Mouse (Mus musculus) embryonic facial prominence, embryonic 10.5 days (tissue): Measurements from ENCODE around the gene Ctnnbl1. TPM values are rescaled to one million over a fixed set of nuclear protein-coding genes. Genes with fewer than 3 reads are reported as not detected.

ENCODE experiments used
- DNase-seq: peaks from one replicate; pipeline ENCODE4 v3.0.0-alpha.2; 2017; ENCODE audit warnings: low spot score
- H3K27ac ChIP-seq: fragments of 300-500 bp; sonication (generic); replicated peaks from 2 replicates; pipeline ENCODE4 v1.5.1; 2016; ENCODE audit warnings: mild to moderate bottlenecking
- H3K27me3 ChIP-seq: fragments of 300-500 bp; sonication (generic); replicated peaks from 2 replicates; pipeline ENCODE4 v1.6.1; 2016; ENCODE audit warnings: low read depth, mild to moderate bottlenecking; ENCODE audit not compliant: poor library complexity, severe bottlenecking
- H3K36me3 ChIP-seq: fragments of 300-500 bp; sonication (generic); replicated peaks from 2 replicates; pipeline ENCODE4 v1.6.1; 2016; ENCODE audit warnings: mild to moderate bottlenecking, moderate library complexity
- H3K4me1 ChIP-seq: fragments of 300-500 bp; sonication (generic); 2 replicates; pipeline ENCODE4 v1.6.1; 2016
- H3K4me3 ChIP-seq: fragments of 300-500 bp; sonication (generic); 2 replicates; pipeline ENCODE4 v1.5.1; 2016; ENCODE audit warnings: mild to moderate bottlenecking, moderate library complexity
- H3K9me3 ChIP-seq: fragments of 300-500 bp; sonication (generic); 2 replicates; pipeline ENCODE4 v1.6.1; 2016; ENCODE audit warnings: mild to moderate bottlenecking
- WGBS: fragments of 180-500 bp; shearing (Covaris S2); methylation state at CpG from one replicate; pipeline ENCODE4 v1.1.7; 2016; 5-methylcytosine and 5-hydroxymethylcytosine counted together
- polyA plus RNA-seq: library from polyadenylated mRNA; unstranded; fragments of >200 nt; fragmentation: Nextera tagmentation; extraction: Ambion mirVana; gene quantifications from 2 replicates; pipeline ENCODE4 v1.2.1, GENCODE M21; 2016

Ctnnbl1 gene
- polyA plus RNA-seq, 1 experiment from 2014 or later, result 93.8 TPM

DNA sequence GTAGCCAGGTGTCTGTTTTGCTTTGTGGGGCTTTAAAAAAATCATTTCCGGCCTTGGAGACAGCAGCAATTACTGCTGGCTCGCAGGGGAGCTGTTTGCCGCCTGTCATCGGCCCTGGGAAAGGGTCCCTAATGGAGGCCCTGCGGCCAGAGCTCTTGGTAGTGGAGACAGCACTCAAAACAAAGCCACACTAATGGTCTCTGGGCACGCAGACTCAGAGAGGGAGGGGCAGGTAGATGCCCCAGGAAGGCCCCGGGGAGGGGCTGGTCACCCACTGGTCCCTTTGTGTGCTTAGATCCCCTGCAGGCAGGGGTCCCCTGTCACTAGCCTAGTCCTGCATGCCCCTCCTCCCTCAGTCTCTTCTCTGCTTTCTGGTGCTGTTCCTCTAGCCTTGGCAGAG lies 186.2 kb downstream of the Ctnnbl1 start:
- 3% methylated on average over 7 of the region's 7 CpGs for WGBS
- Histone ChIP-seq H3K27ac (0 out of 2 replicates have a peak overlapping the region, but pooled peaks have one; percentile 24), H3K9me3 (no peaks in the 10 kb centered on the region), H3K4me1 (peaks cover 36% of the 10 kb centered on the region), H3K4me3 (no peak overlapping the region), H3K36me3 (no peaks in the 10 kb centered on the region), H3K27me3 (peaks cover 87% of the 10 kb centered on the region)
- peak; percentile 47 for DNase-seq

DNA sequence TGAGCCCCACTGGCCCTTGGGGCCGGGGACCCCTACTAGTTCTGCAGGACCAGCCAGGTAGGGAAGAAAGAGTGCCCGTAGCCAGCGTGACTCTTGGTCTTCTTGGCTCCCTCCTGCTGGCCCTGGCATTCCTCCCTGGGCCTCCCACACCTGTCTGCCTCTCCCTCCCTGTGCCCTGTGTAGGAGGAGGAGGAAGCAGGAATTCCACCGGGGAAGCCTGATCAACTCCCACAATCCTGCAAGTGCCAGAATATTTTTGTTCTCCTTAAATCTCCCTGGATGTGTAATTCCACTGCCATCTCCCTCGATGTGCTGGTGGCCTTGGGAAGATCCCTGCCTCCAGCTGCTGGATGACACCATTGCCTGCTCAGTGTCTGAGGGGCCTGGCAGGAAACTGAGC lies 187.3 kb downstream of the Ctnnbl1 start:
- DNase-seq, result no peak
- H3K4me3 ChIP-seq, result no peak overlapping the region
- 72% methylated on average over 5 of the region's 5 CpGs for WGBS
- no peaks in the 10 kb centered on the region for H3K36me3 ChIP-seq
- peaks cover 39% of the 10 kb centered on the region for H3K4me1 ChIP-seq
- peaks cover 84% of the 10 kb centered on the region for H3K27me3 ChIP-seq
- no peaks in the 10 kb centered on the region for H3K9me3 ChIP-seq
- H3K27ac ChIP-seq, result no peak overlapping the region

DNA sequence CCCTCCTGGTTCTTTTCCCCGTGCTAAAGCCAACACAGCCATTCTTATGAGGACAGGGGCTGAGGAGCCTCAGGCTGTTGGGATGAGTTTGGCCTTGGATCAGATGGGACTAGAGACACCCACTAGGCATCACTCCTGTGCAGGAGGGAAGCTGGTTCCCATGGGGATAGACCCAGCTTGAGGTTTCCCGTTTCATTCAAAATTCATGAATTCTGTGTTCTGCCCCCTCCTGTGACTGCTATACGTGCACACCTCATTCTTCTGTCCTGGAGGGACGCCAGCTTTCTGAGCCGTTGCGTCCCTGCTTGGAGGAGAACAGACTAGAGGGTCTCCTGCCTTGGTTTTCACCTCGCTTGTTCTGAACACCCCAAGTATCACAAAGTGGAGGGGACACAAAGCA lies 189.3 kb downstream of the Ctnnbl1 start:
- 78% methylated on average over 7 of the region's 7 CpGs for WGBS
- Histone ChIP-seq H3K4me3 (no peak overlapping the region), H3K36me3 (no peaks in the 10 kb centered on the region), H3K27me3 (peaks cover 74% of the 10 kb centered on the region), H3K27ac (no peak overlapping the region), H3K4me1 (peaks cover 44% of the 10 kb centered on the region), H3K9me3 (no peaks in the 10 kb centered on the region)
- DNase-seq, result no peak

DNA sequence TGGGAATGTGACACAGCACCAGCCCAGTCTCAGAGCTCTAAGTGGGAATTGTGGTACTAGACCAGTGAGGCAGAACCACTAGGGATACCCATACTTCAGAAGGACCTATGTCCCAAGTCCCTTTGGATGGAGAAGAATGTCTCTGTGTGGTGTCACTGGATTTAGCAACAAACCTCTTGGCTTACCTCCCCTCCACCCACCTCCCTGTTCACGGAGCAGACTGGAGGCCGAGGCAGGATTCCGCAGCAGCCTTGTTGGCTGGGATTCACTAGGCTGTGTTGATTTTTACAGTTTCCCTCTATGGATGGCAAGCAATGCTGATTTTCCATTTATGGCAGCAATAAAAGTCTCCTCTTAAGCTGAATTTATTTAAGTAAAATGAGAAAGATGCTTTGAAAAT lies 189.7 kb downstream of the Ctnnbl1 start:
- Histone ChIP-seq H3K4me3 (no peak overlapping the region), H3K4me1 (peaks cover 44% of the 10 kb centered on the region), H3K27me3 (peaks cover 70% of the 10 kb centered on the region), H3K9me3 (no peaks in the 10 kb centered on the region), H3K36me3 (no peaks in the 10 kb centered on the region), H3K27ac (no peak overlapping the region)
- no peak for DNase-seq
- WGBS, result 77% methylated on average over 3 of the region's 3 CpGs

DNA sequence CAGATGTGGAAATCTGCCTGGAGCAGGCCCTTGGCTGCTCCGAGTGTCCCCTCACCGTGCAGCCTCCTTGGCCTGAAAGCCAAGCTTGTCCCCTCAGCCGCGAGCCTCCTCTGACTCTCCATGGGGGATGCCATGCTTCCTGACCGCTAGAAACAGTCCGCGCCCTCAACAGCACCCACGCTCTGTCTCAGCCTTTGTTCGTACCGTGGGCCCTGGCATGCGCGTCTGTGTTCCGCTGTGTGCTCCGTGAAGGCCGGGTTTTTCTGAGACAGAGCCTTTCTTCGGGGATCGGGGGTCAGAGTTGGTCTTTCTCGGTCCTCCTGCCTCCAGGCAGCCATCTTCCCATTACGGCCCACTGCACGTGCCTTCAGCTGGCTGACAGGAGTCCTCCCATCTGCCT lies 190.2 kb downstream of the Ctnnbl1 start:
- Histone ChIP-seq H3K4me3 (no peak overlapping the region), H3K27ac (peak overlapping the region; percentile 45), H3K4me1 (peaks cover 44% of the 10 kb centered on the region), H3K27me3 (peaks cover 69% of the 10 kb centered on the region), H3K36me3 (no peaks in the 10 kb centered on the region), H3K9me3 (no peaks in the 10 kb centered on the region)
- DNase-seq, result peak; percentile 18
- WGBS, result 49% methylated on average over 20 of the region's 20 CpGs

DNA sequence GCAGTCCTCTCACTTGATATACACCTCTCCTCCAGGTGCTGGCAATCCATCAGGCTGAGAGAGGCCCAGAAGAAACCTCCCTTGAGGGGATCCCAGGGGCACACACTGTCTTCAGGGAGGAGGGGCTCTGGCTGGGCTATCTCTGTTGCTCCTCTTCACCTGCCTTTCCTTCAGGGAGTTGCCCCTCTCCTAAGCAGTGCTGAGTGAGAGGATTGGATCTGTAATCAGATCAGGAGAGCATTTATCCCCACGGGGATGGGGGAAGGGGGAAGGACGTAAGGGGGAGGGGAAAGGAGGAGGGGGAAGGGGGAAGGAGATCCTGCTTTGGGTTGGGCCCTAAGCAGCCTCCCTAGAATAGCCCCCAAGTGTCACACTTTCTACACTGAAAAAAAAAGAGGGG lies 190.6 kb downstream of the Ctnnbl1 start:
- Histone ChIP-seq H3K27me3 (peaks cover 66% of the 10 kb centered on the region), H3K4me1 (peaks cover 40% of the 10 kb centered on the region), H3K9me3 (no peaks in the 10 kb centered on the region), H3K27ac (peak overlapping the region; percentile 45; the same call in 1 of the 2 replicates), H3K4me3 (no peak overlapping the region), H3K36me3 (no peaks in the 10 kb centered on the region)
- no peak for DNase-seq
- 22% methylated on average over 2 of the region's 2 CpGs for WGBS

DNA sequence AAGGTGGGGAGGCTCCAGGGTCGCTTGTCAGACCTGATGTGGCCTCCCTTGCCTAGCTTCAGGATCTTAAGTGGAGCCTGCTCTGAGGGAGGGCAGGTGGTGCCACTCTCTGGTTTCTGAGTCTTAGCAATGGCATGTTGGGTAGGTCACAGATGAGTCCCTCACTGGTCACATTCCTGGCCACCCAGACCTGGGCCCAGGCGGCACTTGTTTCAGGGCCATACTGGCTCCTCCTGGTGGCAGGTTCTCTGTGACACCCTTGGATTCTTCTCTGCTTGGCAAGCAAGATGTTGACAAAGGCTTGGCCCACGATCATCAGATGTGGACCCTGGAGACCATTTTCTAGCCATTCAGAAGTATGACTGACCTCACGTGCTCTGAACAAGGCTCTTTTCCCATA lies 195.5 kb downstream of the Ctnnbl1 start:
- Histone ChIP-seq H3K27me3 (peaks cover 22% of the 10 kb centered on the region), H3K9me3 (no peaks in the 10 kb centered on the region), H3K4me1 (peaks cover 22% of the 10 kb centered on the region), H3K36me3 (no peaks in the 10 kb centered on the region), H3K4me3 (no peak overlapping the region), H3K27ac (no peak overlapping the region)
- 73% methylated on average over 4 of the region's 4 CpGs for WGBS
- no peak for DNase-seq

DNA sequence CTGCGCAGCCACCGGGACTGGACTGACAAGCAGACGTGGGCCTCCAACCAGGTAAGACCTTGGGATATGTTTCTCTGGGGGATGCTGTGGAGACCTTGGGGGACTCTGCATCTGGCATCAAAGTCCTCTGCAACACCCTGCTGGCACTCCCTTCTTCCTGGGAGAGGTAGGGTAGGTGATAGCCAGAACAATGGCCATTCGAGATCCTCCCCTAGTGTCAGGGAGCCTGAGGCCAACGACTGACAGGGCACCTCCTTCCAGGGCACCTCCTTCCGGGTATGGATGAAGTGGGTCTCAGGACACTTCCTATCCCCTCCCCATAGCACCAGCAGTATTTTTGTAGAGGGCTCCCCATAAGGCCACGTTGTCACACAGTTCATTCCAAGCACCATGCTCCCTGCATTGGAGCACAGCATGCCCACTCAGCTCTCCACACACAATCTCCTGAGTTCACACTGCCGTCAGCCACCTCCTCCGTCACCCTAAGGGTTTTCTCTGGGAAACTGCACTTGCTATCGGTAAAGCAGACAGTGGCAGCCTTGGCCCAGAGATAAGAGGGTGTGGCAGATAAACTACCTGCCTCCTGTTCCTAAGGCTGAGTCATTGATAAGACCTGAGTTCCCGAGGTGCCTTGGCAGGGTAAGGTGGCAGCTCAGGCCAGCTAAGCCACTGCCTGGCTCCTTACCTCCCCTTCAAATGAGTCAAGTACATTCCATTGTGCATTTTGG lies 198.4 kb downstream of the Ctnnbl1 start:
- Histone ChIP-seq H3K27me3 (peaks cover 29% of the 10 kb centered on the region), H3K4me3 (no peak overlapping the region), H3K4me1 (peaks cover 7% of the 10 kb centered on the region), H3K9me3 (no peaks in the 10 kb centered on the region), H3K36me3 (no peaks in the 10 kb centered on the region), H3K27ac (no peak overlapping the region)
- DNase-seq, result no peak
- WGBS, result 79% methylated on average over 11 of the region's 11 CpGs

DNA sequence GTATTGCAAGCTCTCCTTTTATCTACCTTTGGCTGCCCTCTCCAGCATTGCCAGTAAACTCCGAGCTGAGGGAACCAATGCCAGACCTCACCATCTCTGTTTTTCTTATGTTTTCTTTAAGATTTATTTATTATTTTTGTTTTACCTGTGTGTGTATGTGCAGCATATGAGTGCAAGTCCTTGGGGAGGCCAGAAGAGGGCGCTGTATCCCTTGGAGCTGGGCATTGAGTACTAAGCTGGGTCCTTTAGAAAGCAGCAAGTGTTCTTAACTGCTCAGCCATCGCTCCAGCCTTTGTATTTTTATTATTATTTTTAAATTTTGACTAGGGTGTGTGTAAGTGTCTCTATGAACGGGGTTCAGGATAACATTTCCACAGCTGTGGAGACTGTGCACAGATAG lies 199.5 kb downstream of the Ctnnbl1 start:
- WGBS, result 84% methylated on average over 4 of the region's 4 CpGs
- Histone ChIP-seq H3K4me3 (no peak overlapping the region), H3K4me1 (peaks cover 17% of the 10 kb centered on the region), H3K27me3 (peaks cover 39% of the 10 kb centered on the region), H3K27ac (no peak overlapping the region), H3K36me3 (no peaks in the 10 kb centered on the region), H3K9me3 (no peaks in the 10 kb centered on the region)
- no peak for DNase-seq

DNA sequence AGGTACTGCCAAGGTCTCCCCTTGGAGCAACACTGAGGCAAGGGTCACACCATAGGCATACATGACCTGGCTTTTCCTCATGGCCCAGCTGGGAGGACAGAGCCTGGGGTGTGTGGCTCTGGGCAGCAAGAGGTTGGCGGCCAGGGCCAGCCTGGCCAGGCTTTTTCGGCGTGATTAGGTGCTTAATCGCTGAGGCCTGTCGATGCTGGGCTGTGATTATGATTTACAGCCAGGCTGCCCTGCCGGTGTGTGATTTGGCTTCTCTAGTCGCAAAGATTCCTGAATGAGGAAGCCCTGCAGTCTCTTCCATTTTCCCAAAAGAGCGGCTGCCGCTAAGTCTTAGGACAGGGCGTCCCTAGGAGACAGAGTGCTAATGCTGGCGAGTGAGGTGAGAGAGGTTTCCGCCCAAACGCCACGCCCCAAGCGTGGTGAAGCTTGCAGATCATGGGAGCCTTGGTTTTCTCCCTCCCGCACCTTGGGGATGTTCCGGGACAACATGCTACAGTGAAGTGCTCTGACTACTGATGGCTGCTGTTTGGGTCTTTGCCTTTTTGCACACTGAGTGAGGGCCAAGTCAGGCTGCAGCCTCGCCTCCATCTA lies 203.5 kb downstream of the Ctnnbl1 start:
- peaks cover 32% of the 10 kb centered on the region for H3K4me1 ChIP-seq
- no peaks in the 10 kb centered on the region for H3K36me3 ChIP-seq
- peaks cover 63% of the 10 kb centered on the region for H3K27me3 ChIP-seq
- no peaks in the 10 kb centered on the region for H3K9me3 ChIP-seq
- H3K27ac ChIP-seq, result no peak overlapping the region
- WGBS, result 6% methylated on average over 18 of the region's 18 CpGs
- peak overlapping the region; percentile 46 for H3K4me3 ChIP-seq
- no peak for DNase-seq

Other genes with a start within 250 kb of the Ctnnbl1 start
- 2,080 and 2,294 TPM in 2 replicates for gene Nnat, start 177.3 kb upstream of the Ctnnbl1 start, polyA plus RNA-seq
- 82.1 and 82.3 TPM in 2 replicates for gene Blcap, start 166.1 kb upstream of the Ctnnbl1 start, polyA plus RNA-seq
- gene Vstm2l, start 177.3 kb downstream of the Ctnnbl1 start, polyA plus RNA-seq, result 0.21 and 0.46 TPM in 2 replicates